Mouse (Mus musculus) bone marrow macrophage, adult 2 months (primary cell): Measurements from ENCODE around the gene Vti1a. TPM values are rescaled to one million over a fixed set of nuclear protein-coding genes. Genes with fewer than 3 reads are reported as not detected.

Experiments
- H3K27ac ChIP-seq: 2 replicates; pipeline ENCODE4 v1.5.1; 2012; ENCODE audit warnings: low read depth, low read length; ENCODE audit not compliant: insufficient read depth
- H3K4me1 ChIP-seq: 2 replicates; pipeline ENCODE4 v1.6.1; 2012; ENCODE audit warnings: low read length; ENCODE audit not compliant: control insufficient read depth, insufficient read depth
- H3K4me3 ChIP-seq: 2 replicates; pipeline ENCODE4 v1.5.1; 2012; ENCODE audit warnings: mild to moderate bottlenecking, low read length, moderate library complexity; ENCODE audit not compliant: insufficient read depth
- CTCF ChIP-seq: IDR thresholded peaks from 2 replicates; pipeline ENCODE4 v1.5.1; 2012; ENCODE audit warnings: low read depth, mild to moderate bottlenecking, low read length, moderate library complexity
- POLR2A ChIP-seq: IDR thresholded peaks from 2 replicates; pipeline ENCODE4 v1.6.1; 2012; ENCODE audit warnings: mild to moderate bottlenecking, low read depth, low read length, borderline replicate concordance
- polyA plus RNA-seq: library from polyadenylated mRNA; stranded (reverse); fragments of >200 nt; gene quantifications from 2 replicates; pipeline ENCODE4 v1.2.4, GENCODE M21; 2012; ENCODE audit not compliant: missing spikeins, insufficient read depth, insufficient read length

Vti1a gene
- polyA plus RNA-seq, 1 experiment, result 31.7 TPM

- Histone ChIP-seq H3K27ac (no peak overlapping the region), H3K4me3 (no peak overlapping the region), H3K4me1 (peaks cover 62% of the 10 kb centered on the region)
- TF ChIP-seq POLR2A, result no peak
- no peak for TF ChIP-seq CTCF
Measured at GRCm38 (mm10) chr19:55290621-55291270, 25.3 kb upstream of the Vti1a start.

GRCm38 (mm10) chr19:55292210-55292850, 23.8 kb upstream of the Vti1a start:
- H3K4me1 ChIP-seq, result peaks cover 57% of the 10 kb centered on the region
- H3K27ac ChIP-seq, result no peak overlapping the region; the same call in 1 of the 2 replicates
- H3K4me3 ChIP-seq, result no peak overlapping the region
- TF ChIP-seq CTCF, result no peak
- no peak for TF ChIP-seq POLR2A

GRCm38 (mm10) chr19:55293175-55293574, 22.9 kb upstream of the Vti1a start:
- Histone ChIP-seq H3K27ac (peak overlapping the region; percentile 52), H3K4me1 (peaks cover 61% of the 10 kb centered on the region), H3K4me3 (no peak overlapping the region)
- TF ChIP-seq POLR2A (no peak), CTCF (no peak)

- H3K4me3 ChIP-seq, result no peak overlapping the region
- TF ChIP-seq CTCF, result no peak
- TF ChIP-seq POLR2A, result no peak
- peaks cover 59% of the 10 kb centered on the region for H3K4me1 ChIP-seq
- no peak overlapping the region for H3K27ac ChIP-seq
Measured at GRCm38 (mm10) chr19:55295075-55295474, 21.0 kb upstream of the Vti1a start.

GRCm38 (mm10) chr19:55295556-55295955, 20.5 kb upstream of the Vti1a start:
- no peak overlapping the region for H3K4me3 ChIP-seq
- no peak for TF ChIP-seq POLR2A
- no peak for TF ChIP-seq CTCF
- H3K27ac ChIP-seq, result no peak overlapping the region
- peaks cover 59% of the 10 kb centered on the region for H3K4me1 ChIP-seq

- H3K27ac ChIP-seq, result no peak overlapping the region
- no peak overlapping the region for H3K4me3 ChIP-seq
- peaks cover 59% of the 10 kb centered on the region for H3K4me1 ChIP-seq
- TF ChIP-seq CTCF, result no peak
- TF ChIP-seq POLR2A, result no peak
Measured at GRCm38 (mm10) chr19:55296301-55296700, 19.8 kb upstream of the Vti1a start.

GRCm38 (mm10) chr19:55297489-55297888, 18.6 kb upstream of the Vti1a start:
- H3K27ac ChIP-seq, result no peak overlapping the region
- H3K4me3 ChIP-seq, result no peak overlapping the region
- TF ChIP-seq CTCF (no peak), POLR2A (no peak)
- H3K4me1 ChIP-seq, result peaks cover 60% of the 10 kb centered on the region

GRCm38 (mm10) chr19:55297961-55298360, 18.1 kb upstream of the Vti1a start:
- TF ChIP-seq CTCF (no peak), POLR2A (no peak)
- Histone ChIP-seq H3K4me3 (no peak overlapping the region), H3K4me1 (peaks cover 55% of the 10 kb centered on the region), H3K27ac (no peak overlapping the region)

GRCm38 (mm10) chr19:55299378-55299777, 16.7 kb upstream of the Vti1a start:
- TF ChIP-seq CTCF, result no peak
- TF ChIP-seq POLR2A, result no peak
- Histone ChIP-seq H3K4me3 (no peak overlapping the region), H3K27ac (no peak overlapping the region), H3K4me1 (peaks cover 42% of the 10 kb centered on the region)

- Histone ChIP-seq H3K4me3 (no peak overlapping the region), H3K27ac (0 out of 2 replicates have a peak overlapping the region, but pooled peaks have one; percentile 21), H3K4me1 (peaks cover 39% of the 10 kb centered on the region)
- no peak for TF ChIP-seq CTCF
- no peak for TF ChIP-seq POLR2A
Measured at GRCm38 (mm10) chr19:55300525-55300924, 15.6 kb upstream of the Vti1a start.

- no peak overlapping the region for H3K4me3 ChIP-seq
- no peak for TF ChIP-seq POLR2A
- no peak for TF ChIP-seq CTCF
- peaks cover 24% of the 10 kb centered on the region for H3K4me1 ChIP-seq
- H3K27ac ChIP-seq, result no peak overlapping the region
Measured at GRCm38 (mm10) chr19:55305024-55305423, 11.1 kb upstream of the Vti1a start.
